Mouse (Mus musculus): Measurements from ENCODE around the gene Caln1.

DNA sequence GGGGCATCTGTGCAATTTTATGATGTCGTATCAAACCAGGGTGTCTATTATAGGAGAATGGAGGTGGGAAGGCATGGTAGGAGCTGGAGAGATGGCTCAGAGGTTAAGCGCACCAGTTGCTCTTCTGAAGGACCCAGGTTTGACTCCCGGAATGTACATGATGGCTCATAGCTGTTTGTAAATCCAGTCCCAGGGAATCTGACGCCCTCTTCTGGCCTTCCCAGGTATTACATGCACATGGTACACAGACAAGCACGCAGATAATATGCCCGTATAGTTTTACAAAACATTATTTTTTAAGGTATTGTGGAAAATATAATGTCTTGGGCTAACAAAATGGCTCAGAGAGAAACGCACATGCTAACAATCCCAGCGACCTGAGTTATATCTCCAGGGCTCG lies 443.8 kb downstream of the Caln1 start:
- TF ChIP-seq CTCF (IDR thresholded peaks at IDR 0.05; ENCODE audit: insufficient read depth, low read depth, low read length) (no peak), POLR2A (IDR thresholded peaks at IDR 0.05; ENCODE audit: insufficient read depth, low read depth, low read length) (no peak)

Data from olfactory bulb, adult 2 months (tissue).